Mouse (Mus musculus): ENCODE measurements around the gene Fanca. TPM values are rescaled to one million over a fixed set of nuclear protein-coding genes. Genes with fewer than 3 reads are reported as not detected.
"Not testable (repeated sequence)": the region's sequence is repeated elsewhere in the genome, so short reads cannot be mapped to it uniquely, and the experiment has no call there.

The Fanca gene
- polyA plus RNA-seq, 1 experiment from 2014 or later, result 35.3 TPM

GRCm38 (mm10) chr8:123235520-123236497 is 82.6 kb downstream of the Fanca start, which contains the start of gene Spata2l:
Spata2l (minus strand) TSS chr8:123236233.
- H3K27me3 ChIP-seq (ENCODE audit: insufficient read depth, poor library complexity, severe bottlenecking), result peaks cover 44% of the 10 kb centered on the region
- 2% methylated on average over 57 of the region's 57 CpGs for WGBS
- peaks cover 52% of the 10 kb centered on the region for H3K4me1 ChIP-seq (replicated peaks)
- peak within 1 kb of the TSS; percentile 57 for H3K4me3 ChIP-seq
- 0 out of 2 replicates have a peak, but pooled peaks cover 2% of the 10 kb centered on the region for H3K36me3 ChIP-seq
- no peaks in the 10 kb centered on the region for H3K9me3 ChIP-seq
- H3K27ac ChIP-seq, result 0 out of 2 replicates have a peak within 1 kb of the TSS, but pooled peaks have one; percentile 5
- peak; percentile 90 for DNase-seq (ENCODE audit: low spot score)

GRCm38 (mm10) chr8:123234918-123235519 is 83.4 kb downstream of the Fanca start:
- 34% methylated on average over 13 of the region's 13 CpGs for WGBS
- Histone ChIP-seq H3K4me1 (replicated peaks) (peaks cover 52% of the 10 kb centered on the region), H3K27ac (0 out of 2 replicates have a peak overlapping the region, but pooled peaks have one; percentile 5), H3K27me3 (ENCODE audit: insufficient read depth, poor library complexity, severe bottlenecking) (peaks cover 44% of the 10 kb centered on the region), H3K36me3 (peaks cover 9% of the 10 kb centered on the region), H3K4me3 (peak overlapping the region; percentile 57), H3K9me3 (no peaks in the 10 kb centered on the region)
- DNase-seq (ENCODE audit: low spot score), result no peak

- Histone ChIP-seq H3K4me3 (no peak overlapping the region), H3K4me1 (replicated peaks) (peaks cover 52% of the 10 kb centered on the region), H3K9me3 (no peaks in the 10 kb centered on the region), H3K27me3 (ENCODE audit: insufficient read depth, poor library complexity, severe bottlenecking) (peaks cover 44% of the 10 kb centered on the region), H3K36me3 (peaks cover 22% of the 10 kb centered on the region), H3K27ac (no peak overlapping the region)
- no peak for DNase-seq (ENCODE audit: low spot score)
- WGBS, result 81% methylated on average over 11 of the region's 11 CpGs
Observed at GRCm38 (mm10) chr8:123233760-123234159, 84.6 kb downstream of the Fanca start.

GRCm38 (mm10) chr8:123233300-123233699 is 85.1 kb downstream of the Fanca start:
- Histone ChIP-seq H3K9me3 (no peaks in the 10 kb centered on the region), H3K27ac (no peak overlapping the region), H3K4me1 (replicated peaks) (peaks cover 52% of the 10 kb centered on the region), H3K36me3 (peaks cover 26% of the 10 kb centered on the region), H3K27me3 (ENCODE audit: insufficient read depth, poor library complexity, severe bottlenecking) (peaks cover 44% of the 10 kb centered on the region), H3K4me3 (no peak overlapping the region)
- DNase-seq (ENCODE audit: low spot score), result no peak
- 57% methylated on average over 13 of the region's 13 CpGs for WGBS

- Histone ChIP-seq H3K27me3 (ENCODE audit: insufficient read depth, poor library complexity, severe bottlenecking) (peaks cover 44% of the 10 kb centered on the region), H3K36me3 (peaks cover 34% of the 10 kb centered on the region), H3K4me1 (replicated peaks) (peaks cover 52% of the 10 kb centered on the region), H3K9me3 (no peaks in the 10 kb centered on the region), H3K27ac (no peak overlapping the region), H3K4me3 (no peak overlapping the region)
- no peak for DNase-seq (ENCODE audit: low spot score)
- 43% methylated on average over 7 of the region's 7 CpGs for WGBS
Observed at GRCm38 (mm10) chr8:123232553-123232952, 85.8 kb downstream of the Fanca start.

GRCm38 (mm10) chr8:123231742-123232141 is 86.6 kb downstream of the Fanca start:
- Histone ChIP-seq H3K9me3 (no peaks in the 10 kb centered on the region), H3K4me1 (replicated peaks) (peaks cover 50% of the 10 kb centered on the region), H3K36me3 (peaks cover 42% of the 10 kb centered on the region), H3K27ac (no peak overlapping the region), H3K27me3 (ENCODE audit: insufficient read depth, poor library complexity, severe bottlenecking) (peaks cover 35% of the 10 kb centered on the region), H3K4me3 (no peak overlapping the region)
- DNase-seq (ENCODE audit: low spot score), result no peak
- 67% methylated on average over 5 of the region's 5 CpGs for WGBS

- not testable (repeated sequence) for DNase-seq (ENCODE audit: low spot score); H3K4me3 ChIP-seq; H3K27ac ChIP-seq; H3K9me3 ChIP-seq
- peaks cover 49% of the 10 kb centered on the region for H3K36me3 ChIP-seq
- 90% methylated on average over 11 of the region's 11 CpGs for WGBS
- H3K4me1 ChIP-seq (replicated peaks), result peaks cover 42% of the 10 kb centered on the region
- H3K27me3 ChIP-seq (ENCODE audit: insufficient read depth, poor library complexity, severe bottlenecking), result peaks cover 24% of the 10 kb centered on the region
Observed at GRCm38 (mm10) chr8:123230326-123230725, 88.0 kb downstream of the Fanca start.

- Histone ChIP-seq H3K4me3 (no peak overlapping the region), H3K36me3 (peaks cover 49% of the 10 kb centered on the region), H3K4me1 (replicated peaks) (peaks cover 35% of the 10 kb centered on the region), H3K27ac (no peak overlapping the region), H3K27me3 (ENCODE audit: insufficient read depth, poor library complexity, severe bottlenecking) (peaks cover 4% of the 10 kb centered on the region), H3K9me3 (no peaks in the 10 kb centered on the region)
- no peak for DNase-seq (ENCODE audit: low spot score)
- 100% methylated on average over 1 of the region's 1 CpGs for WGBS
Observed at GRCm38 (mm10) chr8:123228416-123228815, 90.0 kb downstream of the Fanca start.

- peak; percentile 92 for DNase-seq (ENCODE audit: low spot score)
- Histone ChIP-seq H3K27ac (peak within 1 kb of the TSS; percentile 89), H3K27me3 (ENCODE audit: insufficient read depth, poor library complexity, severe bottlenecking) (no peaks in the 10 kb centered on the region), H3K4me3 (peak within 1 kb of the TSS; percentile 96), H3K4me1 (replicated peaks) (peaks cover 20% of the 10 kb centered on the region), H3K9me3 (no peaks in the 10 kb centered on the region), H3K36me3 (peaks cover 35% of the 10 kb centered on the region)
- WGBS, result 4% methylated on average over 59 of the region's 59 CpGs
Observed at GRCm38 (mm10) chr8:123224278-123225266, 93.8 kb downstream of the Fanca start, which contains the start of gene Cdk10. Cdk10 (plus strand) TSS chr8:123224842.

GRCm38 (mm10) chr8:123220917-123221316 is 97.5 kb downstream of the Fanca start:
- Histone ChIP-seq H3K27ac (no peak overlapping the region), H3K4me1 (replicated peaks) (peaks cover 20% of the 10 kb centered on the region), H3K4me3 (no peak overlapping the region), H3K9me3 (no peaks in the 10 kb centered on the region), H3K27me3 (ENCODE audit: insufficient read depth, poor library complexity, severe bottlenecking) (no peaks in the 10 kb centered on the region), H3K36me3 (no peaks in the 10 kb centered on the region)
- WGBS, result 88% methylated on average over 1 of the region's 1 CpGs
- no peak for DNase-seq (ENCODE audit: low spot score)

Measured in hindbrain, embryonic 10.5 days (tissue).